Mouse (Mus musculus) heart, postnatal 0 days (tissue): ENCODE measurements around the gene Aldh1b1. TPM values are rescaled to one million over a fixed set of nuclear protein-coding genes. Genes with fewer than 3 reads are reported as not detected.

Source experiments
- ATAC-seq: fragments of 200-750 bp; cut with Nextera tagmentation; 2 replicates; pipeline ENCODE4 v1.8.0; 2017; ENCODE audit warnings: low read depth, moderate number of reproducible peaks, moderate library complexity; ENCODE audit not compliant: insufficient read depth
- DNase-seq: peaks from one replicate; pipeline ENCODE4 v3.0.0-alpha.2; 2016; ENCODE audit warnings: low spot score
- H3K27ac ChIP-seq: fragments of 300-500 bp; sonication (generic); 2 replicates; pipeline ENCODE4 v1.5.1; 2014; ENCODE audit warnings: low read depth, mild to moderate bottlenecking
- H3K27me3 ChIP-seq: fragments of 300-500 bp; sonication (generic); 2 replicates; pipeline ENCODE4 v1.6.1; 2014; ENCODE audit warnings: low read length, mixed read lengths; ENCODE audit not compliant: control insufficient read depth, insufficient read depth
- H3K36me3 ChIP-seq: fragments of 300-500 bp; sonication (generic); replicated peaks from 2 replicates; pipeline ENCODE4 v1.6.1; 2014; ENCODE audit warnings: low read length, mixed read lengths; ENCODE audit not compliant: control insufficient read depth, insufficient read depth
- H3K4me1 ChIP-seq: fragments of 300-500 bp; sonication (generic); 2 replicates; pipeline ENCODE4 v1.6.1; 2014; ENCODE audit warnings: antibody characterized with exemption; ENCODE audit not compliant: control insufficient read depth, insufficient read depth
- H3K4me2 ChIP-seq: fragments of 300-500 bp; sonication (generic); 2 replicates; pipeline ENCODE4 v1.6.1; 2014; ENCODE audit warnings: low read depth, mild to moderate bottlenecking, low read length, moderate library complexity
- H3K4me3 ChIP-seq: fragments of 300-500 bp; sonication (generic); 2 replicates; pipeline ENCODE4 v1.5.1; 2014; ENCODE audit warnings: low read depth, low read length
- H3K9ac ChIP-seq: fragments of 300-500 bp; sonication (generic); replicated peaks from 2 replicates; pipeline ENCODE4 v1.6.1; 2014; ENCODE audit warnings: low read depth, low read length, mixed read lengths
- H3K9me3 ChIP-seq: fragments of 300-500 bp; sonication (generic); replicated peaks from 2 replicates; pipeline ENCODE4 v1.6.1; 2016; ENCODE audit warnings: low read length; ENCODE audit not compliant: control insufficient read depth
- CTCF ChIP-seq: IDR thresholded peaks from 2 replicates; pipeline ENCODE4 v1.5.1; 2016; ENCODE audit warnings: antibody characterized with exemption, control low read depth, low read depth
- EP300 ChIP-seq: IDR thresholded peaks from 2 replicates; pipeline ENCODE4 v1.6.1; 2016; ENCODE audit warnings: antibody characterized with exemption, low read depth
- WGBS: fragments of 180-500 bp; shearing (Covaris S2); extraction: QIAGEN DNeasy Blood & Tissue Kit; methylation state at CpG from one replicate; pipeline ENCODE4 v1.1.7; 2014; 5-methylcytosine and 5-hydroxymethylcytosine counted together
- polyA plus RNA-seq: library from polyadenylated mRNA; unstranded; fragments of >200 nt; fragmentation: Nextera tagmentation; extraction: Ambion mirVana; gene quantifications from 2 replicates; pipeline ENCODE4 v1.2.1, GENCODE M21; 2015
- total RNA-seq: library from RNA; depleted of rRNA; stranded (reverse); fragments of >200 nt; gene quantifications from 2 replicates; pipeline ENCODE4 v1.2.3, GENCODE M21; 2014; ENCODE audit warnings: low replicate concordance

Gene Aldh1b1
- total and polyA plus RNA-seq, 2 experiments from 2014 or later = 200 to 238 TPM

- 70% methylated on average over 13 of the region's 13 CpGs for WGBS
Observed at GRCm38 (mm10) chr4:45829907-45830759, 31.3 kb downstream of the Aldh1b1 start.

DNA sequence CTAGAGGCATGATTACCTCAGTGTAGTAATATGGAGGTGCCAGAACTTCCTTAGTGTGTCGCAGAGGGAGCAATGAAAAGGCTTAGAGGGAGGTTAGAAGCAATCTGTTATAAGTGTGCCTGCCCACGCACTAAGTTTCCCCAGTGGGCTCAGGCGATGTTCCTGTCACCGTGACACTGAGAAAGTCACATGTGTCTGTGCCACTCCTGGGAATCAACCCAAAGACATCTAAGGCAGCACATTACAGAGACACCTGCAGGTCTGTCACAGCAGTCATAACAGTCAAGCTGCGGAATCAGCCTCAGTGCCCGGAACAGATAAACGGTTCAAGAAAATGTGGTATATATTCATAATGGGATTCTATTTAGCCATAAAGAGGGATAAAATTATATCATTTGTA lies 33.2 kb downstream of the Aldh1b1 start:
- no peak for DNase-seq
- H3K4me2 ChIP-seq = no peak overlapping the region
- H3K36me3 ChIP-seq = no peaks in the 10 kb centered on the region
- WGBS = 76% methylated on average over 7 of the region's 7 CpGs
- TF ChIP-seq CTCF = no peak
- TF ChIP-seq EP300 = no peak
- H3K27ac ChIP-seq = no peak overlapping the region
- peaks cover 17% of the 10 kb centered on the region for H3K27me3 ChIP-seq
- ATAC-seq = no peak
- H3K9me3 ChIP-seq = no peaks in the 10 kb centered on the region
- no peak overlapping the region for H3K9ac ChIP-seq
- no peak overlapping the region for H3K4me3 ChIP-seq
- no peaks in the 10 kb centered on the region for H3K4me1 ChIP-seq

More at GRCm38 (mm10) chr4:45829907-45830759, 31.3 kb downstream of the Aldh1b1 start:
- no peak for ATAC-seq
- TF ChIP-seq EP300 = no peak
- no peak for TF ChIP-seq CTCF
- Histone ChIP-seq H3K9ac (no peak overlapping the region), H3K9me3 (no peaks in the 10 kb centered on the region), H3K27me3 (peaks cover 35% of the 10 kb centered on the region), H3K36me3 (no peaks in the 10 kb centered on the region), H3K4me3 (no peak overlapping the region), H3K4me2 (no peak overlapping the region), H3K4me1 (no peaks in the 10 kb centered on the region), H3K27ac (no peak overlapping the region)
- DNase-seq = no peak

DNA sequence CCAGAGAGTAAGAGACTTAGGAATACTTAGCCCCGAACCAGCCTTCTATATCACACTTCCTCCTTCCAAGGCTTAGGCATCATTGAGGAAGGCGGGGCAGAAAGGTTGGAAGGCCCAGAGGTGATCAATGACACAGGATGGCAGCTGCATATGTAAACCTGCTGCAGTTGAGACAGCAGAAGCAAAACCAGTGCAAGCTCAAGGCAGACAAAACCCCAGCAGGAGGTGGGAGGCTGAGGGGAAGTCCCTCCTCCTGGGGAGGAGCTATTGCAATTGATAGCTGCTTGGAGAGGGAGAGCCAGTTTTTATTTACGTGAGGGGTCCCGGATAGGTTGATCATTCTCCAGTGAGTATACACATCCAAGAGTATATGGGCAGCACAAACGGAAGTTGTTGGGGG lies 34.6 kb downstream of the Aldh1b1 start:
- H3K4me1 ChIP-seq = no peaks in the 10 kb centered on the region
- no peak for DNase-seq
- no peaks in the 10 kb centered on the region for H3K9me3 ChIP-seq
- no peak for TF ChIP-seq EP300
- TF ChIP-seq CTCF = no peak
- ATAC-seq = no peak
- H3K4me3 ChIP-seq = no peak overlapping the region
- H3K4me2 ChIP-seq = no peak overlapping the region
- H3K27ac ChIP-seq = no peak overlapping the region
- no peaks in the 10 kb centered on the region for H3K36me3 ChIP-seq
- H3K27me3 ChIP-seq = peaks cover 3% of the 10 kb centered on the region; the same call in 1 of the 2 replicates
- WGBS = 58% methylated on average over 5 of the region's 5 CpGs
- no peak overlapping the region for H3K9ac ChIP-seq

GRCm38 (mm10) chr4:45844355-45844754 lies 45.5 kb downstream of the Aldh1b1 start:
- WGBS = 48% methylated on average over 14 of the region's 14 CpGs
- TF ChIP-seq CTCF = peak; percentile 73
- no peak for TF ChIP-seq EP300
- Histone ChIP-seq H3K27me3 (0 out of 2 replicates have a peak, but pooled peaks cover 4% of the 10 kb centered on the region), H3K27ac (no peak overlapping the region), H3K4me2 (no peak overlapping the region), H3K4me3 (no peak overlapping the region), H3K4me1 (no peaks in the 10 kb centered on the region), H3K36me3 (no peaks in the 10 kb centered on the region), H3K9ac (no peak overlapping the region), H3K9me3 (no peaks in the 10 kb centered on the region)
- ATAC-seq (no peak), DNase-seq (no peak)

GRCm38 (mm10) chr4:45846263-45846662 lies 47.4 kb downstream of the Aldh1b1 start:
- H3K9ac ChIP-seq = no peak overlapping the region
- H3K4me1 ChIP-seq = no peaks in the 10 kb centered on the region
- H3K27me3 ChIP-seq = 0 out of 2 replicates have a peak, but pooled peaks cover 4% of the 10 kb centered on the region
- H3K9me3 ChIP-seq = no peaks in the 10 kb centered on the region
- H3K4me2 ChIP-seq = no peak overlapping the region
- no peak for ATAC-seq
- TF ChIP-seq EP300 (no peak), CTCF (no peak)
- no peak overlapping the region for H3K4me3 ChIP-seq
- no peaks in the 10 kb centered on the region for H3K36me3 ChIP-seq
- no peak overlapping the region for H3K27ac ChIP-seq
- no peak for DNase-seq
- WGBS = 90% methylated on average over 2 of the region's 2 CpGs
